Mouse (Mus musculus) limb, embryonic 11.5 days (tissue): Measurements from ENCODE around the gene Tpi1. TPM values are rescaled to one million over a fixed set of nuclear protein-coding genes. Genes with fewer than 3 reads are reported as not detected.
A peak's percentile ranks its signal among the peaks of the same experiment; 100 is the strongest.

Experiments
- ATAC-seq: fragments of 200-750 bp; cut with Nextera tagmentation; 2 replicates; pipeline ENCODE4 v1.8.0; 2017; ENCODE audit warnings: low read depth; ENCODE audit not compliant: insufficient number of reproducible peaks, low FRiP score, low TSS enrichment
- DNase-seq: peaks from one replicate; pipeline ENCODE4 v3.0.0-alpha.2; 2015; ENCODE audit warnings: low spot score
- H3K27ac ChIP-seq: fragments of 300-500 bp; sonication (generic); replicated peaks from 2 replicates; pipeline ENCODE4 v1.5.1; 2014; ENCODE audit warnings: low read depth, mild to moderate bottlenecking, low read length
- H3K27me3 ChIP-seq: fragments of 300-500 bp; sonication (generic); 2 replicates; pipeline ENCODE4 v1.6.1; 2014; ENCODE audit warnings: mild to moderate bottlenecking, low read length, mixed read lengths; ENCODE audit not compliant: control insufficient read depth, insufficient read depth
- H3K36me3 ChIP-seq: fragments of 300-500 bp; sonication (generic); 2 replicates; pipeline ENCODE4 v1.6.1; 2014; ENCODE audit warnings: mild to moderate bottlenecking, low read length, moderate library complexity, mixed read lengths; ENCODE audit not compliant: control insufficient read depth, insufficient read depth
- H3K4me1 ChIP-seq: fragments of 300-500 bp; sonication (generic); 2 replicates; pipeline ENCODE4 v1.6.1; 2014; ENCODE audit warnings: low read length, mixed read lengths; ENCODE audit not compliant: control insufficient read depth, insufficient read depth
- H3K4me2 ChIP-seq: fragments of 300-500 bp; sonication (generic); 2 replicates; pipeline ENCODE4 v1.6.1; 2014; ENCODE audit warnings: low read depth, mild to moderate bottlenecking, moderate library complexity; ENCODE audit not compliant: severe bottlenecking
- H3K4me3 ChIP-seq: fragments of 300-500 bp; sonication (generic); 2 replicates; pipeline ENCODE4 v1.5.1; 2014; ENCODE audit warnings: low read depth, low read length
- H3K9ac ChIP-seq: fragments of 300-500 bp; sonication (generic); 2 replicates; pipeline ENCODE4 v1.6.1; 2014; ENCODE audit warnings: mild to moderate bottlenecking, low read length
- H3K9me3 ChIP-seq: fragments of 300-500 bp; sonication (generic); 2 replicates; pipeline ENCODE4 v1.6.1; 2016; ENCODE audit warnings: low read length; ENCODE audit not compliant: control insufficient read depth
- WGBS: fragments of 180-500 bp; shearing (Covaris S2); extraction: QIAGEN DNeasy Blood & Tissue Kit; methylation state at CpG from one replicate; pipeline ENCODE4 v1.1.7; 2014; 5-methylcytosine and 5-hydroxymethylcytosine counted together
- polyA plus RNA-seq: library from polyadenylated mRNA; unstranded; fragments of >200 nt; fragmentation: Nextera tagmentation; extraction: Ambion mirVana; gene quantifications from 2 replicates; pipeline ENCODE4 v1.2.1, GENCODE M21; 2014

Gene Tpi1
- polyA plus RNA-seq, 1 experiment from 2014 or later = 825 TPM

DNA sequence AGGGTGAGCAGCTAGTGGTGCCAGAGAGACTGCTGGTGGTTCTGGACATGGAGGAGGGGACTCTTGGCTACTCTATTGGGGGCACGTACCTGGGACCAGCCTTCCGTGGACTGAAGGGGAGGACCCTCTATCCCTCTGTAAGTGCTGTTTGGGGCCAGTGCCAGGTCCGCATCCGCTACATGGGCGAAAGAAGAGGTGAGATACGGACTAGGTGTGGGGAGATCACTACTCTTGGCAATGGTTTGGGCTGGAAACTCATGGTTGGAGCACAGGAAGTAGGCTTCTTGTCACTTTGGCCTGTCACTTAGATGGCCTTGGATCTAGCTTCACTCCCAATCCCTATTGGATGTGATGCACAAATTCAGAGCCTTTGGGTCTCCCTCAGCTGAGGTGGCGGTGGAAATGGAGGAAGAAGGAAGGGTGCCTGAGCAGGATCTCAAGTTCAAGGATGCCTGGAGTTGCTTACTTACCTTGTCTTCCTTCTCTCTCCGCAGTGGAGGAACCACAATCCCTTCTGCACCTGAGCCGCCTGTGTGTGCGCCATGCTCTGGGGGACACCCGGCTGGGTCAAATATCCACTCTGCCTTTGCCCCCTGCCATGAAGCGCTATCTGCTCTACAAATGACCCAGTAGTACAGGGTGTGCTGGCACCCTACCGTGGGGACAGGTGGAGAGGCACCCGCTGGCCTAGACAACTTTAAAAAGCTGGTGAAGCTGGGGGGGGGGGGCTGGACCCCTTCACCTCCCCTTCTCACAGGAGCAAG lies 4.1 kb downstream of the Tpi1 start:
- Histone ChIP-seq H3K36me3 (peaks cover 9% of the 10 kb centered on the region; the same call in 1 of the 2 replicates), H3K4me2 (peak overlapping the region; percentile 95), H3K27me3 (no peaks in the 10 kb centered on the region), H3K9ac (peak overlapping the region; percentile 64), H3K4me3 (peak overlapping the region; percentile 56), H3K9me3 (no peaks in the 10 kb centered on the region), H3K27ac (peak overlapping the region; percentile 80; the same call in 1 of the 2 replicates), H3K4me1 (peaks cover 19% of the 10 kb centered on the region; the same call in 1 of the 2 replicates)
- DNase-seq (no peak), ATAC-seq (no peak)
- WGBS = 50% methylated on average over 14 of the region's 14 CpGs

DNA sequence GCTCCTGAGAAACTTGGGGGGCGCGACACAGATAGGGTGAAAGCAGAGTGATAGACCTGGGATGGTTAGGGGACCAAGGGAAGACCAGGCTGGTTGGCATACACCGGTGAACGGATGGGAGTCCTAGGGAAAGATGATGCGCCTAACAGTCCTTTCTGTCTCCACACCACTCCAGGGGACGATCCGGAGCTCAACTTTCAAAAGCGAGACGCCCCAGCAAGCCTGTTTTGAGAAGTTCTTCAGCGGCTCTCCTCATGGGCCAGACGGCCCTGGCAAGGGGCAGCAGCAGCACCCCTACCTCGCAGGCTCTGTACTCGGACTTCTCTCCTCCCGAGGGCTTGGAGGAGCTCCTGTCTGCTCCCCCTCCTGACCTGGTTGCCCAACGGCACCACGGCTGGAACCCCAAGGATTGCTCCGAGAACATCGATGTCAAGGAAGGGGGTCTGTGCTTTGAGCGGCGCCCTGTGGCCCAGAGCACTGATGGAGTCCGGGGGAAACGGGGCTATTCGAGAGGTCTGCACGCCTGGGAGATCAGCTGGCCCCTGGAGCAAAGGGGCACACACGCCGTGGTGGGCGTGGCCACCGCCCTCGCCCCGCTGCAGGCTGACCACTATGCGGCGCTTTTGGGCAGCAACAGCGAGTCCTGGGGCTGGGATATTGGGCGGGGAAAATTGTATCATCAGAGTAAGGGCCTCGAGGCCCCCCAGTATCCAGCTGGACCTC lies 4.9 kb downstream of the Tpi1 start:
- under 1% methylated on average over 35 of the region's 35 CpGs for WGBS
- Histone ChIP-seq H3K27ac (peak overlapping the region; percentile 80), H3K4me1 (peaks cover 16% of the 10 kb centered on the region; the same call in 1 of the 2 replicates), H3K36me3 (peaks cover 9% of the 10 kb centered on the region; the same call in 1 of the 2 replicates), H3K4me3 (peak overlapping the region; percentile 56), H3K9me3 (no peaks in the 10 kb centered on the region), H3K27me3 (no peaks in the 10 kb centered on the region), H3K9ac (peak overlapping the region; percentile 64), H3K4me2 (peak overlapping the region; percentile 95)
- DNase-seq = peak; percentile 90
- peak; percentile 14; the same call in 1 of the 2 replicates for ATAC-seq

DNA sequence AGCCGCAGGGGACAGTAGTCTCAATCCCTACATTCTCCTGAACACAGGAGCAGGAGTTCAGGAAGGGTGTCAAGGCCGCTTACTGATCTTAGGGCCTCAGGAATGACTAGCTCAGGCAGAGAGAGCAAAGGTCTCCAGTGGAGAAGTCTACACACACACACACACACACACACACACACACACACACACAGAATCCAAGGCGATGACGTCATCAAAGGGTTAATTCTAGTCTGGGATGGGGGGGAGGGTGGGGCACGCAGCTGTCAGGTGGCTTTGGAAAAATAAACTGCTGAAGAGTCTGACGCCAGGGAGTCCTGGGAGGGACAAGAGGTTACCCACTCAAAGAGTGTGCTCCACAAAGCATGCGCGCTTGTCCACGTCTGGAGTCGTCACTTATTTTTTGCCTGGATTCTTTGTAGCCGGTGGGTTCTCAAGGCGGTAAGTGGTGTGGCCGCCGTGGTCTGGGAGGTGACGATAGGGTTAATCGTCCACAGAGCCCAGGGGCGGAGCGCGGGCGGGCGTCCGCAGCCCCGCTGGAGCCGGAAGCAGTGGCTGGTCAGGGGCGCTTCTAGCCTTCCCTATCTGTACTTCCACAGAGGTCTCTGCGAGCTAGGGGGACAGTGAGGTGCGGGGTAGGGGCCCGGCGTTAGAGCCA lies 5.6 kb downstream of the Tpi1 start, which contains the start of gene Spsb2:
Gene Spsb2 (plus strand): TSS at position 304 of the 655 bp plus-strand sequence.
- Histone ChIP-seq H3K4me2 (peak within 1 kb of the TSS; percentile 95), H3K9me3 (no peaks in the 10 kb centered on the region), H3K36me3 (peaks cover 9% of the 10 kb centered on the region; the same call in 1 of the 2 replicates), H3K4me3 (peak within 1 kb of the TSS; percentile 56), H3K9ac (peak within 1 kb of the TSS; percentile 64), H3K27me3 (no peaks in the 10 kb centered on the region), H3K27ac (peak within 1 kb of the TSS; percentile 80), H3K4me1 (peaks cover 15% of the 10 kb centered on the region; the same call in 1 of the 2 replicates)
- peak; percentile 36; the same call in 1 of the 2 replicates for ATAC-seq
- DNase-seq = peak; percentile 82
- 4% methylated on average over 29 of the region's 29 CpGs for WGBS

DNA sequence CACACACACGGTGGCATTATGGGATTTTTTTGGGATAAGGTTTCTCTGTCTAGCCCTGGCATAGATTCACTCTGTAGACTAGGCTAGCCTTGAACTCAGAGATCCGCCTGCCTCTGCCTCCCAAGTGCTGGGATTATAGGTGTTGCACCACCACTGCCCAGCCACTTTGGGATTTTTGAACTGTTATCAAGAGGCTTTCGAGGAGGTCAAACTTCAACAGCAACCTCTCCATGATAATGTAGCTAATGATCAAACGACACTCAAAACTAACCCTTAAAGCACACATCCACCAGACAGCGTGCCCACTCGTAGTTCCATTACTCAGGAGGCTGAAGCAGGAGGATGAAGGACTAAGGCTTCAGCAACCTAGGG lies 6.1 kb downstream of the Tpi1 start:
- WGBS = 85% methylated on average over 6 of the region's 6 CpGs
- Histone ChIP-seq H3K4me1 (peaks cover 12% of the 10 kb centered on the region; the same call in 1 of the 2 replicates), H3K9me3 (no peaks in the 10 kb centered on the region), H3K36me3 (peaks cover 9% of the 10 kb centered on the region; the same call in 1 of the 2 replicates), H3K27me3 (no peaks in the 10 kb centered on the region), H3K4me3 (peak overlapping the region; percentile 56), H3K9ac (no peak overlapping the region), H3K27ac (no peak overlapping the region), H3K4me2 (peak overlapping the region; percentile 95; the same call in 1 of the 2 replicates)
- ATAC-seq = no peak
- no peak for DNase-seq

DNA sequence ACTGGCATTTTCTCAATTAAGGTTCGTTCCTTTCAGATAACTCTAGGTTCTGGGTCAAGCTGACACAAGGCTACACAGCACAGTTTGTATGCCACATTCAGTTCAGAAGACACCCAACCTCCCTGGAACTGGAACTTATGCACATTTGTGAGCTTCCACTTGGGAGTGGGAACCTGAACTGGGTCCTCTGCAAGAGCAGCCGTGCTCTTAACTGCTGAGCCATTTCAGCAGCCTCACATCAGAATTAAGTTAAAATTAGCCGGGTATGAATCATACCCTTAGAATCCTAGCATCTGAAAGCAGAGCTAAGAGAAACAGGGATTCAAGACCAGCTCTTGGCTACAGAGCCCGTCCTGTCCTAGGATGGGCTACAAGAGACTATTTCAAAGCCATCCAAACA lies 6.7 kb downstream of the Tpi1 start:
- Histone ChIP-seq H3K9ac (no peak overlapping the region), H3K4me3 (no peak overlapping the region), H3K4me2 (no peak overlapping the region), H3K9me3 (no peaks in the 10 kb centered on the region), H3K36me3 (peaks cover 7% of the 10 kb centered on the region; the same call in 1 of the 2 replicates), H3K27ac (no peak overlapping the region), H3K27me3 (no peaks in the 10 kb centered on the region), H3K4me1 (peaks cover 11% of the 10 kb centered on the region; the same call in 1 of the 2 replicates)
- 89% methylated on average over 4 of the region's 4 CpGs for WGBS
- ATAC-seq (no peak), DNase-seq (no peak)

DNA sequence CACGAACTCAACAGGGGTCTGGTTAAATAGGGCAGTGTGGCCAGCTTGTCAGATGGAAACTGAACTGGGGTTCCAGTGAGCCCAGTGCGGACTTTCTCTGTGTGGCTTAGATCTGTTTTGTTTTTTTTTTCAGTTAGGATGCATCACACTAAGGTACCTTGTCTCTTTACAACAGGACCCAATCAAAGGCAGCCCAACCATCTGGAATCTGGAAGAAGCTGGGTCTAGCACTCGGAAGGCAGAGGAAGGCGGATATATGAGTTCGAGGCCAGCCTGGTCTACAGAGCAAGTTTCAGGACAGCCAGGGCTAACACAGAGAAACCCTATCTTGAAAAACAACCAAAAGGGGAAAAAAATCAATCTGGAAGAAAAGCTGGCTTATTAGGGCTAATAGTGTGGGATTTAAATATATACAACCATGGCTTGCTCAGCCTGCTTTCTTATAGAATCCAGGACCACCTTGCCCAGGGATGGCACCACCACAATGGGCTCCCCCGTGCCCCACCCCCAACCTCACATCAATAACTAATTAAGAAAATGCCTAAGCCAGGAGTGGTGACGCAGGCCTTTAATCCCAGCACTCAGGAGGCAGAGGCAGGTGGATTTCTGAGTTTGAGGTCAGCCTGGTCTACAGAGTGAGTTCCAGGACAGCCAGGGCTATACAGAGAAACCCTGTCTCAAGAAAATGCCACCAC lies 7.5 kb downstream of the Tpi1 start:
- Histone ChIP-seq H3K9ac (no peak overlapping the region; the same call in 1 of the 2 replicates), H3K27ac (peak overlapping the region; percentile 58; the same call in 1 of the 2 replicates), H3K27me3 (no peaks in the 10 kb centered on the region), H3K4me1 (0 out of 2 replicates have a peak, but pooled peaks cover 7% of the 10 kb centered on the region), H3K9me3 (no peaks in the 10 kb centered on the region), H3K4me3 (no peak overlapping the region), H3K4me2 (peak overlapping the region; percentile 75; the same call in 1 of the 2 replicates), H3K36me3 (peaks cover 2% of the 10 kb centered on the region; the same call in 1 of the 2 replicates)
- WGBS = 74% methylated on average over 7 of the region's 7 CpGs
- ATAC-seq (no peak), DNase-seq (no peak)

DNA sequence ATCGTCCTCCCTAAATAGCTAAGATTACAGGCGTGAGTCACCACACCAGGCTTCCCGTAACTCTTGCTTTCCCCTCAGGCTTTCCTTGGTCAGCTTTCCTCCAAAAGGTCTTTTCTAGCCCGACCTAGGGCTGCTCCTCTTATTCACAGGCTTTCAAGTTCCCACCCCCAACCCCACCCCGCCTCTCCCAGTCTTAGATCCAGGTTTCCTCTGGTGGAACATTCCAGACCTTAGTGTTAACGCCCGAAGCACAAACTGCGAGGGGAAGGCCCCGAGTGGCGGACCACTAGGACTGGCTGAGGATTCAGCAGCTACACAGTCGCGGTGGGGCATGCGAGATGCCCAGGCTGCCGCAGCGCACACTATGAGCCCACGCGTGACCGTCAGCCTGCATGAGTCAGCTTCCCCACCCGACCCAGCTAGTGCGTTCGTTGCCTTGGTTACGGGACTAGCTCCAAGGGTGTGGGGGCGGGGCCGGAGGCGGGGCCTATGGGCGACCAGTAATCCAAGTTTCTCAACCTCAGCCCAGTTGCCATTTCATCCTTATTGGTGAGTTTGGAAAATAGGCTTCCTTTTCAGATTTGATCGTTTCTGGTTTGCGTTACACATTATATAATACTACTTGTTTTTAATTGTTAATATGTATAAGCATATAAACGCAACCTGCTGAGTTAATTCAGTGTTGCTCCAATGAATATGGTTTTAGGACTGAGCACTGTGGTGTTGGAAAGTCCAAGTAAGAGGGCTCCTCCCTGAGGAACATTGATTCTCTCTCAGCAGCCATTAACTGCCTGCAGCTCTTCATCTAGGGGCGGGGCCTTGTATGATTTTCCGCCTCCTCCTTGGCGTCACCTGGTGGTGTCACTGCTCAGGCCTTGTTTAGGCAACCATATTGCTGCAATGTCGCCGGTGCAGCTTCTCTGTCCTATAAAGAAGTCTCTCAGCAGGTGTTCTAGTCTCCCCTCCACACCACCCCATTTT lies 8.5 kb downstream of the Tpi1 start:
- H3K4me1 ChIP-seq = 0 out of 2 replicates have a peak, but pooled peaks cover 7% of the 10 kb centered on the region
- H3K9me3 ChIP-seq = no peaks in the 10 kb centered on the region
- peak overlapping the region; percentile 58 for H3K9ac ChIP-seq
- no peaks in the 10 kb centered on the region for H3K36me3 ChIP-seq
- peak overlapping the region; percentile 88 for H3K27ac ChIP-seq
- DNase-seq = peak; percentile 93
- H3K27me3 ChIP-seq = no peaks in the 10 kb centered on the region
- H3K4me3 ChIP-seq = peak overlapping the region; percentile 39
- ATAC-seq = peak; percentile 71
- WGBS = 3% methylated on average over 34 of the region's 34 CpGs
- H3K4me2 ChIP-seq = peak overlapping the region; percentile 75
